Mouse (Mus musculus): ENCODE measurements around the gene Aimp2. TPM values are rescaled to one million over a fixed set of nuclear protein-coding genes. Genes with fewer than 3 reads are reported as not detected.
A peak's percentile ranks its signal among the peaks of the same experiment; 100 is the strongest.

Gene Aimp2
- polyA plus RNA-seq, 2 experiments = 93.0 to 109 TPM

DNA sequence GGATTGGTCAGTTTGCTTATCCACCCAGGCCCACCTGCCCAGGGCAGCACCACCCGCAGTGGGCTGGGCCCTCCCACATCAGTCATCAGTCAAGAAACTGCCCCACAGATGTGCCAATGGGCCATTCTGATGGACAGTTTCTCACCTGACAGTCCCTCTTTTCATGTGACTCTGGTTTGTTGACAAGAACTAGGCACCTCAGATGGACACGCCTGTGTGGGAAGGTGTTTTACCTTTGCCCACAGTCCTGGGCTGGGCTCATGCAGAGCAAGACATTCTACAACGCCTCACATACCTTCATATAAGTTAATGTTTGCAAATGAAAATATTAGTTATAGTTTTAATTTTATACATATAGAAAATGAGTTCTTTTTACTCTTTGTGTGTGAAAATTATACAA lies 8.5 kb upstream of the Aimp2 start:
- no peaks in the 10 kb centered on the region for H3K4me1 ChIP-seq (ENCODE audit: control insufficient read depth, insufficient read depth, low read length)
- ATAC-seq (ENCODE audit: low FRiP score, low read depth) (no peak), DNase-seq (ENCODE audit: low spot score) (no peak)
- H3K9me3 ChIP-seq (ENCODE audit: control insufficient read depth, low read length) = no peaks in the 10 kb centered on the region
- H3K4me2 ChIP-seq (replicated peaks; ENCODE audit: low read depth, low read length, severe bottlenecking) = no peak overlapping the region
- H3K27me3 ChIP-seq (ENCODE audit: control insufficient read depth, insufficient read depth, low read length) = no peaks in the 10 kb centered on the region
- no peak overlapping the region for H3K27ac ChIP-seq (replicated peaks; ENCODE audit: low read depth, low read length)
- no peak overlapping the region for H3K9ac ChIP-seq (ENCODE audit: low read depth, low read length, severe bottlenecking)
- WGBS = 96% methylated on average over 3 of the region's 3 CpGs
- no peak overlapping the region for H3K4me3 ChIP-seq (replicated peaks; ENCODE audit: low read length)
- peaks cover 77% of the 10 kb centered on the region for H3K36me3 ChIP-seq (ENCODE audit: control insufficient read depth, insufficient read depth, low read length)
- no peak for TF ChIP-seq POLR2A (IDR thresholded peaks at IDR 0.05; ENCODE audit: borderline replicate concordance, extremely low read depth, insufficient read depth, insufficient read length)

DNA sequence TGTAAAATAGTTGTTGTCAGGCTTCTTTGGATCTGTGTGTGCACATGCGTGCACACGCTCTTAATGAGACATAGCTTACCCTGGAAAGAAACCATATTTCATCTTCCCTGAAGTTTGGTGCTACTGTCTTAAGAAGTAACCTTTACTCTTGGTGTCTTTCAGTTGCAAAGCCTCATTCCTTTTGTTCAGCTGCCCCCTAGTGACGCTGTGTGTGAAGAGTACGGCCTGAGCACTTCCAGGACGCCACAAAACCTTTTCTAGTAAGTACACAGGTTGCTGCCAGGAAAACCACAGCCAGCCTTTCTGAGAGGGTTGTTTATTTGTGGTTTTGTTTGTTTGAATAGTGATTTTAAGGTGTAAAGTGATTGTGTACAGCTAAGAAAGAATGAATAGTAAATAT lies 7.8 kb upstream of the Aimp2 start:
- no peak overlapping the region for H3K4me3 ChIP-seq (replicated peaks; ENCODE audit: low read length)
- H3K4me1 ChIP-seq (ENCODE audit: control insufficient read depth, insufficient read depth, low read length) = no peaks in the 10 kb centered on the region
- H3K27me3 ChIP-seq (ENCODE audit: control insufficient read depth, insufficient read depth, low read length) = no peaks in the 10 kb centered on the region
- 56% methylated on average over 5 of the region's 5 CpGs for whole genome bisulfite sequencing
- no peak overlapping the region for H3K27ac ChIP-seq (replicated peaks; ENCODE audit: low read depth, low read length)
- TF ChIP-seq POLR2A (IDR thresholded peaks at IDR 0.05; ENCODE audit: borderline replicate concordance, extremely low read depth, insufficient read depth, insufficient read length) = no peak
- DNase-seq (ENCODE audit: low spot score) = peak; percentile 31
- ATAC-seq (ENCODE audit: low FRiP score, low read depth) = no peak
- no peaks in the 10 kb centered on the region for H3K9me3 ChIP-seq (ENCODE audit: control insufficient read depth, low read length)
- no peak overlapping the region for H3K9ac ChIP-seq (ENCODE audit: low read depth, low read length, severe bottlenecking)
- peaks cover 72% of the 10 kb centered on the region for H3K36me3 ChIP-seq (ENCODE audit: control insufficient read depth, insufficient read depth, low read length)
- no peak overlapping the region for H3K4me2 ChIP-seq (replicated peaks; ENCODE audit: low read depth, low read length, severe bottlenecking)

DNA sequence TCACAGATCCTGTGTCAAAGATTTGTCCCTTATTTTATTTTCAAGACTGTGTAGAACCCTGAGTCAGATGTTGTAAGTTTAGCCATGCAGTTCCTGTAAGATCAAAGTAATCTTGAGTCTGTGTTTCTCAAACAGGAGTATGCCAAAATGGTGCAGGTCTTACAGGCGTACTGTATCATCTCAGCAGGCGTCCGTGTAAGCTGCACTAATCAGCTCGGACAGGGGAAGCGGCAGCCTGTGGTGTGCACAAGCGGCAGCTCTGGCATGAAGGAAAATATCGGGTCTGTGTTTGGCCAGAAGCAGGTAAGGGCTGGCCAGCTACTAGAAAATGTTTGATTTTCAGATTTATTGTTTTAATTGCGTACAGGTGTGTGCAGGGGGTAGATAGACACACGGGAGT lies 6.6 kb upstream of the Aimp2 start:
- WGBS = 89% methylated on average over 9 of the region's 9 CpGs
- TF ChIP-seq POLR2A (IDR thresholded peaks at IDR 0.05; ENCODE audit: borderline replicate concordance, extremely low read depth, insufficient read depth, insufficient read length) = no peak
- no peak overlapping the region for H3K4me3 ChIP-seq (replicated peaks; ENCODE audit: low read length)
- H3K9me3 ChIP-seq (ENCODE audit: control insufficient read depth, low read length) = no peaks in the 10 kb centered on the region
- H3K9ac ChIP-seq (ENCODE audit: low read depth, low read length, severe bottlenecking) = no peak overlapping the region
- no peaks in the 10 kb centered on the region for H3K4me1 ChIP-seq (ENCODE audit: control insufficient read depth, insufficient read depth, low read length)
- no peak overlapping the region for H3K27ac ChIP-seq (replicated peaks; ENCODE audit: low read depth, low read length)
- H3K27me3 ChIP-seq (ENCODE audit: control insufficient read depth, insufficient read depth, low read length) = no peaks in the 10 kb centered on the region
- H3K4me2 ChIP-seq (replicated peaks; ENCODE audit: low read depth, low read length, severe bottlenecking) = no peak overlapping the region
- ATAC-seq (ENCODE audit: low FRiP score, low read depth) = no peak
- no peak for DNase-seq (ENCODE audit: low spot score)
- peaks cover 66% of the 10 kb centered on the region for H3K36me3 ChIP-seq (ENCODE audit: control insufficient read depth, insufficient read depth, low read length)

DNA sequence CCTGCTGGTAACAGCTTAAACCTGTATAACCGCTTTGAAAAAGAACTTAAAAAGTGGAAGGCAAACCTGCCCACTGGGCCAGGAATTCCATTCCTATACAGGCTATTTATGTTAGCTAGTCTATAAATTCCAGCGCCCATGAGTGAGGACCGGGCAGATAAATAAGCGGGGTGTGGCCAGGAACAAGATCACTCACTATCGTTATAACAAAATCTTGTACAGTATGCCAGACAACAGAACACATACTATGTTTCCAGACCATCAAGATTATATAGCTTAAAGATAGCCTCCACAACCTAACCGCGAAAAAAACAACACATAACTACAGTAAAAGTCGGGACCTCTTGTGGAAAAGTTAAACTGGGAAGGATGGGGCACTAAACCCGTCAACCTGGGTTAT lies 721 bp downstream of the Aimp2 start:
- Histone ChIP-seq H3K36me3 (ENCODE audit: control insufficient read depth, insufficient read depth, low read length) (peaks cover 33% of the 10 kb centered on the region), H3K9ac (ENCODE audit: low read depth, low read length, severe bottlenecking) (peak overlapping the region; percentile 64), H3K27ac (replicated peaks; ENCODE audit: low read depth, low read length) (peak overlapping the region; percentile 76), H3K4me3 (replicated peaks; ENCODE audit: low read length) (peak overlapping the region; percentile 68), H3K9me3 (ENCODE audit: control insufficient read depth, low read length) (no peaks in the 10 kb centered on the region), H3K4me1 (ENCODE audit: control insufficient read depth, insufficient read depth, low read length) (peaks cover 17% of the 10 kb centered on the region), H3K4me2 (replicated peaks; ENCODE audit: low read depth, low read length, severe bottlenecking) (peak overlapping the region; percentile 67), H3K27me3 (ENCODE audit: control insufficient read depth, insufficient read depth, low read length) (no peaks in the 10 kb centered on the region)
- DNase-seq (ENCODE audit: low spot score) = no peak
- no peak for ATAC-seq (ENCODE audit: low FRiP score, low read depth)
- TF ChIP-seq POLR2A (IDR thresholded peaks at IDR 0.05; ENCODE audit: borderline replicate concordance, extremely low read depth, insufficient read depth, insufficient read length) = no peak
- 4% methylated on average over 9 of the region's 9 CpGs for WGBS

DNA sequence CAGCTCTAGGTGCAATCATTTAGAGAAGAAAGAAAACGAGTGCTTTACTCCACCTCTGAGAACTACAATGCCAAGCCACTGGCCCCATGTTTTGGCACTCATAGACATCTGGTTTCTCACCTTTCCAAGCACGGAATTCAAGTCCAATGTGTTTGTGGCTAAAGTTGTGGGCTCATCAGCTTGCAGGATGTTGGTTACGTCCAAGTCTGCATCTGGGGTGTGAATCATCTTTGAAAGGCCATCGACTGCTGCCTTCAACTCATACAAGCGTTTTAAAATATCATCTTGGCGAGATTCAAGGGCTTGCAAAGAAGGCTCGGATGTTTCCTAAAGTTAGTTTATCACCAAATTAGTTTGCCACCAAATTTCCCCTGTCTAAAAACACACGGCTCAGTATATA lies 3.2 kb downstream of the Aimp2 start:
- 84% methylated on average over 8 of the region's 8 CpGs for WGBS

DNA sequence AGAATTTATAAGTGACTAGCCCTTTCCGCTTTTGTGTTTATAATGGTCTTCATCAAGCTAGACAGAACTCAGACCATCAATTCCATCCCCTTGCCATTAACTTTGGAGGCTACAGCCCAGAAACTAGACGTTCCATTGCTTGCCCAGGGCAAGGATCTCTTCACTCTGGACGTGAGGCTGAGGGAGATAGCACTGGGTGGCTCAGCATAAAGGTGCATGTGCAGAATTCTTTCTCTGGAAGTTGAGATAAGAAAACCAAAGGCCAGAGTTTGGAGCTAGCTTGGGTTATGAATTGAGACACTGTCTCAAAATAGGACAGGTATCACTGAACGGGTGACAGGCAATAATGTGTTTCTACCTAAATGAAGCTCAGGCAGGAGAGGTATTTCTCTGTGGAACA lies 5.8 kb downstream of the Aimp2 start:
- 93% methylated on average over 4 of the region's 4 CpGs for WGBS
- no peak overlapping the region for H3K4me3 ChIP-seq (replicated peaks; ENCODE audit: low read length)
- peaks cover 72% of the 10 kb centered on the region for H3K36me3 ChIP-seq (ENCODE audit: control insufficient read depth, insufficient read depth, low read length)
- H3K27ac ChIP-seq (replicated peaks; ENCODE audit: low read depth, low read length) = no peak overlapping the region
- no peak overlapping the region for H3K9ac ChIP-seq (ENCODE audit: low read depth, low read length, severe bottlenecking)
- no peaks in the 10 kb centered on the region for H3K9me3 ChIP-seq (ENCODE audit: control insufficient read depth, low read length)
- H3K27me3 ChIP-seq (ENCODE audit: control insufficient read depth, insufficient read depth, low read length) = no peaks in the 10 kb centered on the region
- ATAC-seq (ENCODE audit: low FRiP score, low read depth) = no peak
- H3K4me2 ChIP-seq (replicated peaks; ENCODE audit: low read depth, low read length, severe bottlenecking) = no peak overlapping the region
- no peak for DNase-seq (ENCODE audit: low spot score)
- H3K4me1 ChIP-seq (ENCODE audit: control insufficient read depth, insufficient read depth, low read length) = peaks cover 9% of the 10 kb centered on the region
- no peak for TF ChIP-seq POLR2A (IDR thresholded peaks at IDR 0.05; ENCODE audit: borderline replicate concordance, extremely low read depth, insufficient read depth, insufficient read length)

More for the DNA sequence above, 3.2 kb downstream of the Aimp2 start:
- no peak overlapping the region for H3K27ac ChIP-seq (replicated peaks; ENCODE audit: low read depth, low read length)
- peaks cover 48% of the 10 kb centered on the region for H3K36me3 ChIP-seq (ENCODE audit: control insufficient read depth, insufficient read depth, low read length)
- DNase-seq (ENCODE audit: low spot score) = no peak
- H3K9me3 ChIP-seq (ENCODE audit: control insufficient read depth, low read length) = no peaks in the 10 kb centered on the region
- ATAC-seq (ENCODE audit: low FRiP score, low read depth) = no peak
- H3K4me1 ChIP-seq (ENCODE audit: control insufficient read depth, insufficient read depth, low read length) = peaks cover 17% of the 10 kb centered on the region
- H3K27me3 ChIP-seq (ENCODE audit: control insufficient read depth, insufficient read depth, low read length) = no peaks in the 10 kb centered on the region
- no peak overlapping the region for H3K9ac ChIP-seq (ENCODE audit: low read depth, low read length, severe bottlenecking)
- TF ChIP-seq POLR2A (IDR thresholded peaks at IDR 0.05; ENCODE audit: borderline replicate concordance, extremely low read depth, insufficient read depth, insufficient read length) = no peak
- H3K4me3 ChIP-seq (replicated peaks; ENCODE audit: low read length) = no peak overlapping the region
- no peak overlapping the region for H3K4me2 ChIP-seq (replicated peaks; ENCODE audit: low read depth, low read length, severe bottlenecking)

Measured in limb, embryonic 14.5 days (tissue).